Mouse (Mus musculus): ENCODE results near the gene Smarcd2. TPM values are rescaled to one million over a fixed set of nuclear protein-coding genes. Genes with fewer than 3 reads are reported as not detected.

Gene Smarcd2
- polyA plus RNA-seq (2014; fragmentation: Nextera tagmentation; extraction: Ambion mirVana), result 54.9 and 78.6 TPM in 2 replicates

DNA sequence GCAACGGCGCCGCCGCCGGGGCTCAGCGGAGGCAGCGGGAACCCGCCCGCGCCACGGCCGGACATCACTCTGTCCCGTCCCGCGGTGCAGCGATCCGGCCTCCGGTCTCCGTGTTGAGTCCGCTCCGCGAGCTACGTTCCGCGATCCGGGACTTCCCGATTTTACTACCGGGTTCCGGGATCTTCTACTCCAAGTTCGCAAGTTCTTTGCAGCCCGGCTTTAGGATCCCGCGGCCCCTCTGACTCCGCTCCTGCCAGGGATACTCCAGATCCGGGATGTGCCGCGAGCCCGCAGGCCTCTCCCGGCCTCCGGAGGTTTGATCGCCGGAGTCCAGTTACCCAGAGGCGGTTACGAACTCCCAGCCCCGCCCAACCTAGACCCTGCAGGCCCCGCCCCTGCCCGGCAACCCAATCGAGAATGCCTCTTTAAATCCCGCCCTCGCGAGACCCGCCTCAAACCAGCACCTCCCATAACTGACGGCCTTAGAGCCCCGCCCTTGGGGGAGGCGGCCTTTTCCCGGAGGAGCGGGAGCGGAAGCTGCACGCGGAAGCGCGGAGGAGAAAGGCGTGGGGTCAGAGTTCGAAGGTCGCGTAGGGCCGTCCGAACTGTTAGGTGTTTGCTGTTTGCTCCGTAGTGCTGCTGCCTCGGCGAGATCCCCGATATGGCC, at the start of gene Smarcd2:
Gene Smarcd2 (minus strand): TSS at position 329 of the 667 bp plus-strand sequence.
- Histone ChIP-seq H3K27me3 (ENCODE audit: control insufficient read depth, insufficient read depth, low read length) (no peaks in the 10 kb centered on the region), H3K9ac (ENCODE audit: low read depth, low read length) (peak within 1 kb of the TSS; percentile 94), H3K4me3 (ENCODE audit: low read length) (peak within 1 kb of the TSS; percentile 78), H3K36me3 (ENCODE audit: control insufficient read depth, insufficient read depth, low read length) (peaks cover 2% of the 10 kb centered on the region), H3K27ac (ENCODE audit: low read depth, low read length) (peak within 1 kb of the TSS; percentile 91), H3K9me3 (ENCODE audit: control insufficient read depth, low read length) (no peaks in the 10 kb centered on the region), H3K4me1 (ENCODE audit: control insufficient read depth, insufficient read depth, low read length) (peaks cover 34% of the 10 kb centered on the region), H3K4me2 (replicated peaks; ENCODE audit: low read depth, low read length) (peak within 1 kb of the TSS; percentile 76)
- ATAC-seq (ENCODE audit: low FRiP score, low TSS enrichment), result peak; percentile 94
- under 1% methylated on average over 66 of the region's 72 CpGs for WGBS

DNA sequence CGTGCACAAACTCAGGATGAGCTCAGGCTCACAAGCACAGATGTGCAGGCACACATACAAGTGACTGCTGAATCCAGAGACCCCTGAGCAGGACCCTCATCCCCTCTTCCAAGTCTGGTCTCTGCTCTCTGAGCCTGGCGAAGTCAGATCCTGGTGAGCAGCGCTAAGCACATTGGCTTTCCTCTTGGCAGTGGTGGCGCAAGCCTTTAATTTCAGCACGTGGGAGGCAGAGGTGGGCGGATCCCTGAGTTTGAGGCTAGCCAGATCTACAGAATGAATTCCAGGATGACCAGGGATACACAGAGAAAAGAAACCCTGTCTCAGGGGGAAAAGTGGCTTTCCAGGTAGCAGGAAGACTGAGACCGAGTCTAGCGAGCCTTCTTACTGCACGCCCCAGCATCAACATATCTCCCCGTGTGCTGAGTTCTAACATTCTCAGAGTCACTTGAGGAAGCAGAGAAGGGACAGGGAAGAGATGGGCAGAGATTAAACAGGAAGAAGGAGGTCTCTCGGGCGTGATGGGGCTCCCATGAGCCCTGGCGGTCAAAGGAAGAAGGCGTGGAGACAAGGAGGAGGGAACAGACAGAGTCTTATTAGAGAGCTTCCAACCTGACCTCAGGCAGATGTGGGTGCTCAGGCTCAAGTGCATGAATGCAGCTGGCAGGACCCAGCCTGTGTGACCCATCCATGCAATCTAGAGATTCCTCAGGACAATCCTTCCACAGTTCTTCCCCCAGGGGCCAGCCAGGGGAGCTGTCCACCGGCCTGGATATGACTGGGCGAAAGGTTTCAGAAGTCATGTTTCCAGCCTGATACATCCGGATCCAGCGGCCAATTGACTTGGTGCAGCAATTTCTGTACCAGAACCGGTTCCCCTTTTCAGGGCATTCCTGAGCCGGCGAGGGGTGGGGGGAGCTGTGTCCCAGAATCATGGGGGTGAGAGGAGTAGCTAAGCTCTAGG, 45.9 kb upstream of the Smarcd2 start:
- no peaks in the 10 kb centered on the region for H3K36me3 ChIP-seq (ENCODE audit: control insufficient read depth, insufficient read depth, low read length)
- no peaks in the 10 kb centered on the region for H3K27me3 ChIP-seq (ENCODE audit: control insufficient read depth, insufficient read depth, low read length)
- no peak overlapping the region for H3K4me2 ChIP-seq (replicated peaks; ENCODE audit: low read depth, low read length)
- no peak for ATAC-seq (ENCODE audit: low FRiP score, low TSS enrichment)
- H3K9me3 ChIP-seq (ENCODE audit: control insufficient read depth, low read length), result no peaks in the 10 kb centered on the region
- H3K4me1 ChIP-seq (ENCODE audit: control insufficient read depth, insufficient read depth, low read length), result peaks cover 17% of the 10 kb centered on the region
- WGBS, result 68% methylated on average over 21 of the region's 21 CpGs
- H3K9ac ChIP-seq (ENCODE audit: low read depth, low read length), result no peak overlapping the region
- no peak overlapping the region for H3K4me3 ChIP-seq (ENCODE audit: low read length)
- H3K27ac ChIP-seq (ENCODE audit: low read depth, low read length), result no peak overlapping the region

- H3K9ac ChIP-seq (ENCODE audit: low read depth, low read length), result no peak overlapping the region
- no peak for ATAC-seq (ENCODE audit: low FRiP score, low TSS enrichment)
- no peak overlapping the region for H3K27ac ChIP-seq (ENCODE audit: low read depth, low read length)
- H3K4me2 ChIP-seq (replicated peaks; ENCODE audit: low read depth, low read length), result no peak overlapping the region
- H3K4me1 ChIP-seq (ENCODE audit: control insufficient read depth, insufficient read depth, low read length), result peaks cover 24% of the 10 kb centered on the region
- 84% methylated on average over 7 of the region's 7 CpGs for WGBS
- no peak overlapping the region for H3K4me3 ChIP-seq (ENCODE audit: low read length)
- no peaks in the 10 kb centered on the region for H3K9me3 ChIP-seq (ENCODE audit: control insufficient read depth, low read length)
- H3K27me3 ChIP-seq (ENCODE audit: control insufficient read depth, insufficient read depth, low read length), result no peaks in the 10 kb centered on the region
- no peaks in the 10 kb centered on the region for H3K36me3 ChIP-seq (ENCODE audit: control insufficient read depth, insufficient read depth, low read length)
Observed at GRCm38 (mm10) chr11:106317801-106318200, 45.0 kb upstream of the Smarcd2 start.

- WGBS, result 56% methylated on average over 1 of the region's 1 CpGs
- no peak overlapping the region for H3K9ac ChIP-seq (ENCODE audit: low read depth, low read length)
- H3K4me3 ChIP-seq (ENCODE audit: low read length), result no peak overlapping the region
- ATAC-seq (ENCODE audit: low FRiP score, low TSS enrichment), result no peak
- H3K36me3 ChIP-seq (ENCODE audit: control insufficient read depth, insufficient read depth, low read length), result no peaks in the 10 kb centered on the region
- H3K4me2 ChIP-seq (replicated peaks; ENCODE audit: low read depth, low read length), result no peak overlapping the region
- H3K9me3 ChIP-seq (ENCODE audit: control insufficient read depth, low read length), result no peaks in the 10 kb centered on the region
- H3K27ac ChIP-seq (ENCODE audit: low read depth, low read length), result no peak overlapping the region
- no peaks in the 10 kb centered on the region for H3K27me3 ChIP-seq (ENCODE audit: control insufficient read depth, insufficient read depth, low read length)
- H3K4me1 ChIP-seq (ENCODE audit: control insufficient read depth, insufficient read depth, low read length), result peaks cover 24% of the 10 kb centered on the region
Observed at GRCm38 (mm10) chr11:106316416-106316815, 43.6 kb upstream of the Smarcd2 start.

DNA sequence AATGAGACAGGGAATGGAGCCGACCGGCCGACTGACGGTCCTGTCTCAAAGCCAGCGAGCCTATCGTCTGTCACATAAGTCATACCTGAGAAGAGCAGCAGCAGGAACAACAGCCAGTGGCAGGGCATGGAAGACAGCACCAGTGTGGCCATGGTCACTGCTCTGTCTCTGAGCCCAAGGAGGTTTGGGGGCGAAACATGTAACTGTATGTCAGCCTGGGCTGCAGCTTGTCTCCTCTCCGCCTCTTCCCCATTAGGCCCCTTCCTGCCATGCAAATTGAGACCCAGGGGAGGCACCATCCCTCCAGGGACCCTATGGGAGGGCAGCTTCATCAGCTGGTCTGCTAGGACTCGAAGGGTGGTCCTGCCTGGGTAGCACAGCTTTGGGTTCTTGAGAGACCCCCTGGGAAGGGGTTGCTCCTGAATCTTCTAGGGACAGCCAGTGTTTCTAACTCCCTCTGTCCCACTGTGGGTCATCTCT, 41.6 kb upstream of the Smarcd2 start, which contains the start of gene Cd79b:
Gene Cd79b (minus strand): TSS at position 430 of the 480 bp plus-strand sequence.
- Histone ChIP-seq H3K4me3 (ENCODE audit: low read length) (no peak within 1 kb of the TSS), H3K9me3 (ENCODE audit: control insufficient read depth, low read length) (no peaks in the 10 kb centered on the region), H3K36me3 (ENCODE audit: control insufficient read depth, insufficient read depth, low read length) (no peaks in the 10 kb centered on the region), H3K27me3 (ENCODE audit: control insufficient read depth, insufficient read depth, low read length) (no peaks in the 10 kb centered on the region), H3K9ac (ENCODE audit: low read depth, low read length) (no peak within 1 kb of the TSS), H3K4me2 (replicated peaks; ENCODE audit: low read depth, low read length) (peak within 1 kb of the TSS; percentile 5; the same call in 1 of the 2 replicates), H3K27ac (ENCODE audit: low read depth, low read length) (peak within 1 kb of the TSS; percentile 31), H3K4me1 (ENCODE audit: control insufficient read depth, insufficient read depth, low read length) (peaks cover 24% of the 10 kb centered on the region)
- 23% methylated on average over 9 of the region's 9 CpGs for WGBS
- peak; percentile 26 for ATAC-seq (ENCODE audit: low FRiP score, low TSS enrichment)

DNA sequence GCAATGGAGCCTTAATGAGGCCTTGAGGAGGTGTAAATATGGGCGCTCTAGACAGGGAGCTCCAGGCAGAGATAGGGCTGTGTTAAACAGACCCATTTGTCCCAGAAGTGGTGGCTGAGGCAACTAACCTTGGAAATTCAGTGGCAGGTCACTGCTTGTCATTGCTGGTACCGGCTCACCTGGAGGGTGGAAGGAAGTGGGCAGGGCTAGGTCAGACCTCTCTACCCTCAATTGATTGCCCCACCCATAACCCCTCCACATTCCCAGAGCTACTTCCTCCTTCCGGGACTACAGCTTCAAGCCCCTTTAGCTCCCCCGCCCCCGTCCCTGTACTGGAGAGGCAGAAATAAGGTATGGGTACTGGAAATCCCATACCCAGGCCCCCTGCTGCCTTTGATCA, 40.8 kb upstream of the Smarcd2 start:
- peaks cover 19% of the 10 kb centered on the region for H3K4me1 ChIP-seq (ENCODE audit: control insufficient read depth, insufficient read depth, low read length)
- no peaks in the 10 kb centered on the region for H3K9me3 ChIP-seq (ENCODE audit: control insufficient read depth, low read length)
- peak overlapping the region; percentile 5; the same call in 1 of the 2 replicates for H3K4me2 ChIP-seq (replicated peaks; ENCODE audit: low read depth, low read length)
- H3K36me3 ChIP-seq (ENCODE audit: control insufficient read depth, insufficient read depth, low read length), result no peaks in the 10 kb centered on the region
- H3K27ac ChIP-seq (ENCODE audit: low read depth, low read length), result peak overlapping the region; percentile 31
- 22% methylated on average over 5 of the region's 5 CpGs for WGBS
- no peak overlapping the region for H3K9ac ChIP-seq (ENCODE audit: low read depth, low read length)
- peak; percentile 65 for ATAC-seq (ENCODE audit: low FRiP score, low TSS enrichment)
- H3K4me3 ChIP-seq (ENCODE audit: low read length), result peak overlapping the region; percentile 9; the same call in 1 of the 2 replicates
- H3K27me3 ChIP-seq (ENCODE audit: control insufficient read depth, insufficient read depth, low read length), result no peaks in the 10 kb centered on the region

- 68% methylated on average over 5 of the region's 5 CpGs for WGBS
- no peak overlapping the region for H3K4me3 ChIP-seq (ENCODE audit: low read length)
- H3K4me2 ChIP-seq (replicated peaks; ENCODE audit: low read depth, low read length), result no peak overlapping the region
- peaks cover 24% of the 10 kb centered on the region for H3K4me1 ChIP-seq (ENCODE audit: control insufficient read depth, insufficient read depth, low read length)
- ATAC-seq (ENCODE audit: low FRiP score, low TSS enrichment), result no peak
- H3K9ac ChIP-seq (ENCODE audit: low read depth, low read length), result no peak overlapping the region
- H3K27me3 ChIP-seq (ENCODE audit: control insufficient read depth, insufficient read depth, low read length), result no peaks in the 10 kb centered on the region
- no peaks in the 10 kb centered on the region for H3K9me3 ChIP-seq (ENCODE audit: control insufficient read depth, low read length)
- no peak overlapping the region for H3K27ac ChIP-seq (ENCODE audit: low read depth, low read length)
- H3K36me3 ChIP-seq (ENCODE audit: control insufficient read depth, insufficient read depth, low read length), result no peaks in the 10 kb centered on the region
Observed at GRCm38 (mm10) chr11:106310123-106310522, 37.4 kb upstream of the Smarcd2 start.

DNA sequence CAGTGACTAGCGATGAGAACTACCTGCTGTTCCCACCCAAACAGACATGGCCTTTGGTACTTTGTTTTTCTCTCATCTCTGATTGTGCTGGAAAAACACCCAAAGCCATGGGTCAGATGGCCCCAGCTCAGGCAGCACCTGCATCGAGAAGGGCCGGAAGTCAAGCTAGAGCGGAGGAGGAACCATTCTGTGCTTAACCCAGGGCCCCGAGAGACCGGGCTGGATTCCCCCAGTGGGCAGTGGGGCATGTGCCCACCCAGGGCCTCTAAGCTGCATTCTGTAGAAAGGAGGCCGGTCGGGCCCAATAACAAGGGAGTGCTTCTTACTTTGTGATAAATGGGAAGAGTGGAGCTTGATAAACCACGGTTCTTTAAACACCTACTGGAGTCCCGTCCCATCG, 35.4 kb upstream of the Smarcd2 start:
- no peaks in the 10 kb centered on the region for H3K36me3 ChIP-seq (ENCODE audit: control insufficient read depth, insufficient read depth, low read length)
- WGBS, result 49% methylated on average over 11 of the region's 11 CpGs
- no peak overlapping the region for H3K4me3 ChIP-seq (ENCODE audit: low read length)
- H3K27ac ChIP-seq (ENCODE audit: low read depth, low read length), result peak overlapping the region; percentile 25; the same call in 1 of the 2 replicates
- H3K4me1 ChIP-seq (ENCODE audit: control insufficient read depth, insufficient read depth, low read length), result 0 out of 2 replicates have a peak, but pooled peaks cover 8% of the 10 kb centered on the region
- H3K9me3 ChIP-seq (ENCODE audit: control insufficient read depth, low read length), result no peaks in the 10 kb centered on the region
- H3K27me3 ChIP-seq (ENCODE audit: control insufficient read depth, insufficient read depth, low read length), result no peaks in the 10 kb centered on the region
- no peak overlapping the region for H3K9ac ChIP-seq (ENCODE audit: low read depth, low read length)
- H3K4me2 ChIP-seq (replicated peaks; ENCODE audit: low read depth, low read length), result no peak overlapping the region
- no peak for ATAC-seq (ENCODE audit: low FRiP score, low TSS enrichment)

Data from kidney, embryonic 14.5 days (tissue).